37 mouse cellular contexts compared by ENCODE assay signal in the genomic region with DNA sequence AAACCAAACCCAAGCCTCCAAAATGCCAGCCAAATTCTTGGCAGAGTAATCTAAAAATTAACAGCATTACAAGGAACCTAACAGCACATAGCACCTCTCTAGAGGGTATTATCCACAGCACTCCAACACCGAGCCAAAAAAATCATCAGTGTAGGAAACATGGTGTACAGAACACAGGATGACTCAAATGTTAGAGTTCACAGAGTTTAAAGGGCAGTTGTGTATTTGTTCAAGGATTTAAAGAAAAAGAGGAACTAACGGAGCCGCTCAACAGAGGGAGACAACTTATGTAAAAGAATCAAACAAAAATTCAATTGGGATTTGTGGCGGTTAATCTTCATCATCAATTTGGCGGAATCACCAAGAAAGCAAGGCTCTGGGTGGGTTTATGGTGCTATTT. TPM values are rescaled to one million over a fixed set of nuclear protein-coding genes. Genes with fewer than 3 reads are reported as not detected.
"Had no signal": no experiment of that assay in that cellular context is flagged by ENCODE, and none has a peak within 500 bp of the region (broad histone marks: within the 10 kb centered on the region; RNA-seq: fewer than 3 reads in every experiment).

No protein-coding gene starts in this region.

- H3K4me1 ChIP-seq: heart, embryonic 13.5 days; heart, embryonic 15.5 days; hindbrain, embryonic 13.5 days; hindbrain, embryonic 15.5 days; kidney, embryonic 15.5 days; limb, embryonic 13.5 days had no signal

- H3K9me3 ChIP-seq: heart, embryonic 13.5 days; heart, embryonic 15.5 days; hindbrain, embryonic 13.5 days; hindbrain, embryonic 15.5 days; kidney, embryonic 15.5 days; limb, embryonic 13.5 days; limb, embryonic 15.5 days had no signal

- H3K4me2 ChIP-seq: heart, embryonic 11.5 days; heart, embryonic 13.5 days; heart, embryonic 15.5 days; hindbrain, embryonic 13.5 days; hindbrain, embryonic 15.5 days; kidney, embryonic 15.5 days; limb, embryonic 13.5 days; limb, embryonic 15.5 days had no signal

- DNase-seq: gastrocnemius, postnatal 14 days; gastrocnemius, postnatal 36 days; heart, adult 2 months; heart, postnatal 14 days; heart, postnatal 36 days; kidney, adult 11 months; kidney, adult 2 months; kidney, adult 9 months; kidney, postnatal 14 days; kidney, postnatal 36 days; layer of hippocampus, adult 9-11 months; layer of hippocampus, postnatal 36 days; left cerebral cortex, postnatal 4 days had no signal

- H3K9ac ChIP-seq: heart, embryonic 13.5 days; heart, embryonic 15.5 days; hindbrain, embryonic 13.5 days; hindbrain, embryonic 15.5 days; kidney, embryonic 15.5 days; limb, embryonic 13.5 days; limb, embryonic 15.5 days had no signal

- ATAC-seq: hindbrain, postnatal 0 days; intestine, embryonic 16.5 days had no signal

- H3K36me3 ChIP-seq: heart, embryonic 13.5 days; heart, embryonic 15.5 days; hindbrain, embryonic 13.5 days; hindbrain, embryonic 15.5 days; kidney, embryonic 15.5 days; limb, embryonic 13.5 days; limb, embryonic 15.5 days had no signal

- H3K27ac ChIP-seq: heart, adult 2 months; heart, embryonic 13.5 days; heart, embryonic 15.5 days; hindbrain, embryonic 13.5 days; hindbrain, embryonic 15.5 days; hindbrain, postnatal 0 days; kidney, embryonic 15.5 days; kidney, postnatal 0 days; limb, embryonic 13.5 days; limb, embryonic 15.5 days had no signal

- H3K4me3 ChIP-seq: heart, adult 2 months; heart, embryonic 13.5 days; heart, embryonic 15.5 days; hindbrain, embryonic 13.5 days; hindbrain, embryonic 15.5 days; kidney, embryonic 15.5 days; limb, embryonic 13.5 days; limb, embryonic 15.5 days had no signal

- H3K27me3 ChIP-seq: heart, embryonic 13.5 days; heart, embryonic 15.5 days; hindbrain, embryonic 13.5 days; hindbrain, embryonic 15.5 days; kidney, embryonic 15.5 days; limb, embryonic 13.5 days; limb, embryonic 15.5 days had no signal

RNA-seq across cellular contexts. Expression of a gene that starts 7.1 kb away (rescaled TPM):
- total RNA-seq: gastrocnemius, adult 8-10 months; gastrocnemius, postnatal 14 days; gastrocnemius, postnatal 36 days; heart, adult 2 months; heart, postnatal 14 days; heart, postnatal 36 days; hematopoietic stem cell, adult 5-6 weeks; hindbrain, postnatal 0 days; layer of hippocampus, adult 18-20 months; layer of hippocampus, adult 8-10 months; layer of hippocampus, postnatal 14 days; layer of hippocampus, postnatal 36 days; left cerebral cortex, adult 18-20 months; left cerebral cortex, adult 8-10 months; left cerebral cortex, postnatal 25 days; left cerebral cortex, postnatal 4 days had no signal
- polyA plus RNA-seq: heart, adult 2 months; heart, embryonic 11.5 days; heart, embryonic 13.5 days; heart, embryonic 15.5 days; heart, postnatal 0 days; hindbrain, embryonic 11.5 days; hindbrain, embryonic 13.5 days; limb, embryonic 11.5 days; limb, embryonic 13.5 days had no signal

RNA-seq across cellular contexts. Expression of a gene that starts 47.9 kb away (rescaled TPM):
- total RNA-seq: gastrocnemius, adult 18-20 months; gastrocnemius, adult 8-10 months; gastrocnemius, postnatal 14 days; gastrocnemius, postnatal 36 days; heart, adult 2 months; heart, postnatal 14 days; heart, postnatal 36 days; hematopoietic stem cell, adult 5-6 weeks; left cerebral cortex, postnatal 10 days had no signal
- polyA plus RNA-seq: heart, embryonic 11.5 days; heart, embryonic 13.5 days; heart, embryonic 15.5 days; heart, postnatal 0 days; intestine, embryonic 16.5 days; kidney, adult 2 months; limb, embryonic 11.5 days had no signal
